Mouse (Mus musculus) limb, embryonic 12.5 days (tissue): ENCODE measurements around the gene Eloa. TPM values are rescaled to one million over a fixed set of nuclear protein-coding genes. Genes with fewer than 3 reads are reported as not detected.

ENCODE experiments used
- ATAC-seq: fragments of 200-750 bp; cut with Nextera tagmentation; 2 replicates; pipeline ENCODE4 v1.8.0; 2017; ENCODE audit warnings: low read depth, moderate TSS enrichment; ENCODE audit not compliant: insufficient number of reproducible peaks, insufficient read depth, low FRiP score, low TSS enrichment
- H3K27ac ChIP-seq: fragments of 300-500 bp; sonication (generic); 2 replicates; pipeline ENCODE4 v1.5.1; 2016; ENCODE audit warnings: mild to moderate bottlenecking, moderate library complexity
- H3K27me3 ChIP-seq: fragments of 300-500 bp; sonication (generic); 2 replicates; pipeline ENCODE4 v1.6.1; 2016; ENCODE audit warnings: mild to moderate bottlenecking, moderate library complexity
- H3K36me3 ChIP-seq: fragments of 300-500 bp; sonication (generic); 2 replicates; pipeline ENCODE4 v1.6.1; 2016; ENCODE audit warnings: mild to moderate bottlenecking, moderate library complexity
- H3K4me1 ChIP-seq: fragments of 300-500 bp; sonication (generic); replicated peaks from 2 replicates; pipeline ENCODE4 v1.6.1; 2016
- H3K4me2 ChIP-seq: fragments of 300-500 bp; sonication (generic); 2 replicates; pipeline ENCODE4 v1.6.1; 2016; ENCODE audit warnings: mild to moderate bottlenecking, moderate library complexity
- H3K4me3 ChIP-seq: fragments of 300-500 bp; sonication (generic); replicated peaks from 2 replicates; pipeline ENCODE4 v1.5.1; 2016; ENCODE audit warnings: mild to moderate bottlenecking
- H3K9ac ChIP-seq: fragments of 300-500 bp; sonication (generic); replicated peaks from 2 replicates; pipeline ENCODE4 v1.6.1; 2016; ENCODE audit warnings: mild to moderate bottlenecking, moderate library complexity
- H3K9me3 ChIP-seq: fragments of 300-500 bp; sonication (generic); 2 replicates; pipeline ENCODE4 v1.6.1; 2016; ENCODE audit warnings: mild to moderate bottlenecking, moderate library complexity
- WGBS: fragments of 180-500 bp; shearing (Covaris S2); methylation state at CpG from one replicate; pipeline ENCODE4 v1.1.7; 2016; 5-methylcytosine and 5-hydroxymethylcytosine counted together
- polyA plus RNA-seq: library from polyadenylated mRNA; unstranded; fragments of >200 nt; fragmentation: Nextera tagmentation; extraction: Ambion mirVana; gene quantifications from 2 replicates; pipeline ENCODE4 v1.2.1, GENCODE M21; 2016

The Eloa gene
- polyA plus RNA-seq, 1 experiment from 2014 or later, result 40.6 TPM

DNA sequence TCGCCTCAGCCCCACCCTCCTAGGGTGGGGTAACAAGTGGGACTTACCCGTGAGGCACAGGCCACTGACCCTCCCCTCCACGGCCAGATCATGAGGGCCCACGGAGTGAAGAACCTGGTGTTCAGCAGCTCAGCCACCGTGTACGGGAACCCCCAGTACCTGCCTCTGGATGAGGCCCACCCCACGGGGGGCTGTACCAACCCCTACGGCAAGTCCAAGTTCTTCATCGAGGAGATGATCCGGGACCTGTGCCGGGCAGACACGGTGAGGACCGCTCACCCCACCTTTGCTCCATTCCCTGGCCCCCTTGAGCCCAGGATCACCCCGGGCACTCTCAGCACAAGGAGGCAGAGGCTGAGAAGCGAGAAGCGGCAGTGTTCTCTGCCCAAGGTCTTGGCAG, 55.3 kb downstream of the Eloa start:
- Histone ChIP-seq H3K9ac (no peak overlapping the region), H3K4me1 (peaks cover 29% of the 10 kb centered on the region), H3K9me3 (no peaks in the 10 kb centered on the region), H3K4me2 (no peak overlapping the region), H3K27me3 (no peaks in the 10 kb centered on the region), H3K4me3 (no peak overlapping the region), H3K27ac (no peak overlapping the region), H3K36me3 (peaks cover 65% of the 10 kb centered on the region)
- ATAC-seq, result no peak
- 92% methylated on average over 16 of the region's 16 CpGs for WGBS

DNA sequence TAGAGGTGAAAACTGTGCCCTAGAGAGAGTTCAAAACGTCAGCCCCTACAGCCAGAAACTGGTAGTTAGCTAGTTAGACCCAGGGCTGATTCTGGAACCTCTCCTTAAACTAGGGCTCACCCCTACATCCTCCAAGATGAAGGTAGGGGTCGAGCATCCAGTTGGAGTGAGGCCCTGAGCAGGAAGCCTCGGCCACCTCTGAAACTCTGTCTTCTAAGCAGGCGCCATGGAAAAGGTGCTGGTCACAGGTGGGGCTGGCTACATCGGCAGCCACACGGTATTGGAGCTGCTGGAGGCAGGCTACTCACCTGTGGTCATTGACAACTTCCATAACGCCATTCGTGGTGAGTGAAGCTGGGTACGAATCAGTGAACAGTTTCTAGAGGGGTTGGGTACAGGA, 56.5 kb downstream of the Eloa start:
- H3K36me3 ChIP-seq, result peaks cover 61% of the 10 kb centered on the region
- H3K27ac ChIP-seq, result no peak overlapping the region
- no peak for ATAC-seq
- peak overlapping the region; percentile 89; the same call in 1 of the 2 replicates for H3K4me2 ChIP-seq
- no peaks in the 10 kb centered on the region for H3K27me3 ChIP-seq
- no peak overlapping the region for H3K9ac ChIP-seq
- no peak overlapping the region; the same call in 1 of the 2 replicates for H3K4me3 ChIP-seq
- H3K4me1 ChIP-seq, result peaks cover 21% of the 10 kb centered on the region
- WGBS, result 83% methylated on average over 9 of the region's 9 CpGs
- no peaks in the 10 kb centered on the region for H3K9me3 ChIP-seq

DNA sequence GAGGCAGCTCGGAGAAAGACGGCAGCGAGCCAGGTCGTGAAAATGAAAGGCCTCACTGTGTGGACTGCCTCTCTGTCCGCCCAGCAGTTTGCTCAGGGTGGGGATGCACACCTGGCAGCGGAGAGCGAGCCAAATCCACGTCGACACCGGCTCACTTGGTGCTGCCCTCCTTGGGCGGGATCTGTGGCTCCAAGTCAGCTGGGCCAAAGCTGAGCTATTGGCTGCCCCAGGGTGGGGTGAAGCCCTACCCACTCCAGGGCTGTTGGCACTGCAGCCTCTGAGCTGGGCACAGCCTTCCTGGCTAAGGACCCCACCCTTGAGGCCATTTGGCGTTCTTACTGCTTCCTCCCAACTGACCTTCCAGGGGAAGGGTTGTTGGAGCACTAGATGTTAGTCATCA, 57.1 kb downstream of the Eloa start:
- H3K36me3 ChIP-seq, result peaks cover 61% of the 10 kb centered on the region
- peak overlapping the region; percentile 8; the same call in 1 of the 2 replicates for H3K27ac ChIP-seq
- ATAC-seq, result no peak
- H3K27me3 ChIP-seq, result no peaks in the 10 kb centered on the region
- H3K9me3 ChIP-seq, result no peaks in the 10 kb centered on the region
- H3K4me2 ChIP-seq, result peak overlapping the region; percentile 89
- peak overlapping the region; percentile 58 for H3K4me3 ChIP-seq
- peak overlapping the region; percentile 72 for H3K9ac ChIP-seq
- H3K4me1 ChIP-seq, result peaks cover 21% of the 10 kb centered on the region
- 8% methylated on average over 12 of the region's 12 CpGs for WGBS

DNA sequence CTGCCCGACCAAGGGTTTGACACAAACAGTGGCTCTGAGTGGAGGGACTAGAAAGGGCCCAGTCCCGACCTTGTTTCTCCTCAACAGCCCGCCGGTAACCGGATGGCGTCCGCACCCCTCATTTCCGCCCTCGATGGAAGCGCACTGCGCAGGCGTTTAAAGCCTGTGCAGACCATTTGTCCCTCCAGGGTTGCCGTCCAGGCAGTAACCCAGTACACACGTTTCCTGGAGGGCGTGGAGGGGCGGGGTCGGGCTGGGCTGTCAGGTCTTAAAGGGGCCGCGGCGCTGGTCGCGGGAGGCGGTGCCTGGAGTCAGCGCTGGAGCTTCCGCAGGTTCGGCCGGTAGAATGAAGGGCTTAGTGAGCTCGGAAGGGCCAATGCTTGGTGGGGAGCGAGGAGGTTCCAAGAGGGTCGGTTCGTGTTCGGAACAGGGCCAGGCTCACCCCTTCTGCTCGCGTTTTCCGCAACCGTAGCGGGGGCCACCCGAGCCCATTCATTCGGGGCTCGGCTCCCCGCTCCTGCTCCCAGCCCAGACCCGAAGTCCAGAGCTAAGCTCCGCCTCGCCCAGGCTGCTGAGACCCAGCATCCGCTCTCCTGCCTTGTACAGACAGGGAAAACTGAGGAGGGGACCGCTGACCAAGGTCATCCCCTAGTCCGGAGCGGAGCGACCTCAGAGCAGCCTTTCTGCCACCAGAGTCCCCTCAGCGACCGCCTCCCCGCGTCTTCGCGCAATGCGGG, 57.9 kb downstream of the Eloa start, which contains the start of gene Gale:
Gale (plus strand) TSS at position 271 of the 737 bp plus-strand sequence.
- peaks cover 20% of the 10 kb centered on the region for H3K4me1 ChIP-seq
- peak within 1 kb of the TSS; percentile 58 for H3K4me3 ChIP-seq
- peak; percentile 87 for ATAC-seq
- no peaks in the 10 kb centered on the region for H3K9me3 ChIP-seq
- H3K27me3 ChIP-seq, result no peaks in the 10 kb centered on the region
- H3K27ac ChIP-seq, result peak within 1 kb of the TSS; percentile 88
- H3K9ac ChIP-seq, result peak within 1 kb of the TSS; percentile 73
- WGBS, result under 1% methylated on average over 56 of the region's 56 CpGs
- H3K4me2 ChIP-seq, result peak within 1 kb of the TSS; percentile 89
- H3K36me3 ChIP-seq, result peaks cover 61% of the 10 kb centered on the region

DNA sequence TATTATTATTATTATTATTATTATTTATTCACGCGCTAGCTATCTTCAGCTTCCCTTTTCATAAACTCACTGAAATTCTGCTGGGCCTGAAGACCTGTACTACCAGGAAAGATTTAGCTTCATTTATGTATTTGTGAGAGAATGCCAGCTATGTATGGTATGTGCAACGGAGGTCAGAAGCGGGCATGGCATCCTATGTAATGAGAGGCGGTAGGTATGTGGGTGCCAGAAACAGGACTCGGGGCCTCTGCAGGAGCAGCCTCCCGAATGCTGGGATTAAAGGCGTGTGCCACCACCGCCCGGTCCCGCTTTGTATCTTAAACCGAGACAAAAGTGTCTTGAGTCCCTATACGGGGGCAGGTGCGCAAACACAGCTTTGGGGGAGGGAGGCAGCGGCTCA, 58.6 kb downstream of the Eloa start:
- Histone ChIP-seq H3K27ac (peak overlapping the region; percentile 88), H3K27me3 (no peaks in the 10 kb centered on the region), H3K9ac (peak overlapping the region; percentile 73), H3K4me3 (peak overlapping the region; percentile 58), H3K36me3 (peaks cover 61% of the 10 kb centered on the region), H3K9me3 (no peaks in the 10 kb centered on the region), H3K4me1 (peaks cover 16% of the 10 kb centered on the region), H3K4me2 (peak overlapping the region; percentile 89)
- no peak for ATAC-seq
- WGBS, result 6% methylated on average over 15 of the region's 15 CpGs

DNA sequence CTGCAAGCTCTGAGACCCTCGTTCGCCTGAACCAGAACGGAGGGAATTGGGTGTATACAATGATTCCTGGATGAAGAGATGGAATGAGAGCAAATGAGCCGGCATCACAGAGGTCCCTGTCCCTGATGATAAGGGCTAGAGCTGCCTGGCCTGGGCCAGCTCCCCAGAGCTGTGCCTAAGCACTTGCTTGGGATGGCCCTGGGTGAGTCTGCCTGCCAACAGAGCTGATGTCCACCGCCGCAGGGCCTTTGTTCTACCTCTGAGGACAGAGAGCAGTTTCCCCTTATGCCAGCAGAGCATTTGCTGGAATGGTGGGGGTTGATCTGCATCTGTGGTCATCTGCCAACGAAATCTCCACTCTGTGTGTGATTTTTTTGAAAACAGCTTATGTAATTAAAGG, 59.4 kb downstream of the Eloa start:
- H3K9me3 ChIP-seq, result no peaks in the 10 kb centered on the region
- H3K27me3 ChIP-seq, result no peaks in the 10 kb centered on the region
- H3K36me3 ChIP-seq, result peaks cover 60% of the 10 kb centered on the region
- H3K27ac ChIP-seq, result no peak overlapping the region
- WGBS, result 89% methylated on average over 7 of the region's 7 CpGs
- H3K4me2 ChIP-seq, result no peak overlapping the region
- H3K4me1 ChIP-seq, result peaks cover 16% of the 10 kb centered on the region
- peak overlapping the region; percentile 58; the same call in 1 of the 2 replicates for H3K4me3 ChIP-seq
- no peak overlapping the region for H3K9ac ChIP-seq
- no peak for ATAC-seq

DNA sequence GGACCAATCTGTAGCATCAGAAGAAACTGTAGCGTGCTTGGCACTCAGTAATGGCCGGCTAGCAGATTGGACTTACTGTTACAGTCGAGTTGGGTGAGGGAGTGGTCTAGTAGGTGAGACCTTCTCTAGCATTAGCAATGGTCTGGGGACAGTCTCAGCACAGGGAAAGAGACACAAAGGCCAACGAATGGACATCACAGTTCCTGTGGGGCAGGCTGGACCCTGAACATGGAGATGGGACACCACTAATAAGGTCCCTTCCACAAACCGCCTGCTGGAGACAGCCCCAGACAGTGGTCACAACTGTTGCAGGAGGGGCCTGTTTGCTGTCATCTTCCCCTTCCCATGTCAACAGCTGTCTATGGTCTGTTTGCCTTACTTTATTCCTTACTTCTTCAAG, 59.9 kb downstream of the Eloa start:
- Histone ChIP-seq H3K9me3 (no peaks in the 10 kb centered on the region), H3K4me2 (no peak overlapping the region), H3K27ac (no peak overlapping the region), H3K4me3 (no peak overlapping the region), H3K36me3 (peaks cover 56% of the 10 kb centered on the region), H3K27me3 (no peaks in the 10 kb centered on the region), H3K4me1 (peaks cover 16% of the 10 kb centered on the region), H3K9ac (no peak overlapping the region; the same call in 1 of the 2 replicates)
- ATAC-seq, result no peak
- WGBS, result 87% methylated on average over 5 of the region's 5 CpGs

DNA sequence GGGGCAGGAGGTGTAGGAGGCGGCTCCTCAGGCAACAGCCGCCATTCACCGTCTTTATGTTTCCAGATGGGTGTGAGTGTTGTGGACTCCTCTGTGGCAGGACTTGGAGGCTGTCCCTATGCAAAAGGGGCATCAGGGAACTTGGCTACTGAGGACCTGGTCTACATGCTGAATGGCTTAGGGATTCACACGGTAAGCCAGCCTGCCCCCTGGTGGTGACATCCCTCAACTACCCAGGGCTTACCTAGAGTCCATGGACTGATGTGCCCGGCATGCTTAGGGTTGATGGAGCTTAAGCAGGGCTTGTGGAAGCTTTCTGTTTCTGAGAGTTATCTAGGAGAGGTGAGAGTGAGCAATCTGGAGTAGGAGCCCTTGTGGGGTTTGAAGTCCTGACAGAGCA, 60.8 kb downstream of the Eloa start:
- ATAC-seq, result no peak
- no peaks in the 10 kb centered on the region for H3K9me3 ChIP-seq

DNA sequence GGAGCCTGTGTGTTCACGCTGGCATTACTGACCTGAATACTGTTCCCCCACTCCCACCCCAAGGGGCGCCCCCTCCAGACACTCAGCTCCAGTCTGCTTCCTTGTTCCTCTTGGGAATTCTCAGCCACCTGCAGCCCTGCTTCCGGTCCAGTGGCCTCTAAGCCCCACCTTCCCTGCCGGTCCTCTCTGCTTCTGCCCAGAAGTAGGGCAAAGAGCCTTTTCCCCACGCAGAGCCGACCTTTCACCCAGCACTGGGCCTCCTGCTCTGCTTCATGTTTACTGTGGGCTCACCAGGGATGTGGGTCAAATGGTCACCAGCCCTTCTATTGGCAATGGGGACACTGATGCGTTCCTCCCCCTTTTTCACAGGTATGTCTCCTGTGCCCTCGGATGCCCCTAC, 63.2 kb downstream of the Eloa start:
- no peak overlapping the region for H3K9ac ChIP-seq
- ATAC-seq, result no peak
- 0 out of 2 replicates have a peak, but pooled peaks cover 6% of the 10 kb centered on the region for H3K4me1 ChIP-seq
- no peak overlapping the region for H3K27ac ChIP-seq
- 58% methylated on average over 8 of the region's 8 CpGs for WGBS
- no peak overlapping the region for H3K4me2 ChIP-seq
- H3K4me3 ChIP-seq, result no peak overlapping the region
- H3K36me3 ChIP-seq, result peaks cover 62% of the 10 kb centered on the region
- H3K9me3 ChIP-seq, result no peaks in the 10 kb centered on the region
- H3K27me3 ChIP-seq, result no peaks in the 10 kb centered on the region

More for the DNA sequence above, 60.8 kb downstream of the Eloa start:
- Histone ChIP-seq H3K4me2 (no peak overlapping the region), H3K27ac (no peak overlapping the region), H3K27me3 (no peaks in the 10 kb centered on the region), H3K36me3 (peaks cover 56% of the 10 kb centered on the region), H3K4me1 (peaks cover 16% of the 10 kb centered on the region), H3K4me3 (no peak overlapping the region), H3K9ac (0 out of 2 replicates have a peak overlapping the region, but pooled peaks have one; percentile 1)
- WGBS, result 22% methylated on average over 5 of the region's 5 CpGs

DNA sequence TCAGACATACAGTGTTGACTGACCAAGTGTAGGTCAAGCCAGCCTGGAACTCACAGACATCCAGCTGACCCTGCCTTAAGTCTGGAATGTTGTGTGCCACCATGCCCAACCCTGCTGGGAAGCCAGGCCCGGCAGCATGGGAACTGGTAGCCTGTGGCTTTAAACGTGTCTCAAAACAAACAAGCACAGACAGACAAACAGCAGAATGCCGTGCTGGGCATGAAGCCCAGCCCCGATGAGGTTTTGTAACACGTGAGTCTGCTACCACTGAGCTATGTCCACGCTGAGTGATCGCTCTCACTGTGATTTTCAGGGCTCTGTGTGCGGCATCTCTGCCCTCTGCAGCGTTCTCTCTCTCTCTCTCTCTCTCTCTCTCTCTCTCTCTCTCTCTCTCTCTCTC, 65.7 kb downstream of the Eloa start:
- Histone ChIP-seq H3K4me3 (no peak overlapping the region), H3K4me2 (no peak overlapping the region), H3K27ac (no peak overlapping the region), H3K9ac (no peak overlapping the region), H3K9me3 (0 out of 2 replicates have a peak, but pooled peaks cover 3% of the 10 kb centered on the region), H3K36me3 (peaks cover 71% of the 10 kb centered on the region), H3K4me1 (no peaks in the 10 kb centered on the region), H3K27me3 (no peaks in the 10 kb centered on the region)
- WGBS, result 87% methylated on average over 9 of the region's 9 CpGs
- ATAC-seq, result no peak

DNA sequence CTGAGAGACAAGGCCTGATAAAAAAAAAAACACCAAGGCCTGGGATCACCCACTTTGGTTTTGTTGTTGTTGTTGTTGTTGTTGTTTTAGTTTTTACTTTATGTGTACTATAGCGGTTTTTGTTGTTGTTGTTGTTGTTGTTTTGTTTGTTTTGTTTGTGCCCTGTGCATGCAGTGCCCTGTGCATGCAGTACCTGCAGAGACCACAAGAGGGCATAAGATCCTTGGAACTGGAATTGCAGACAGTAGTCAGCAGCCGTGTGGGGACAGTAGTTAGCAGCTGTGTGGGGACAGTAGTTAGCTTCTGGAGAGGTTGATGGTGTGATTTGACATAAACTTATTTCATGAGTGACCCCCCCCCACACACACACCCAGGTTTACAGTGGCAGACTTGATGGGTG, 67.3 kb downstream of the Eloa start:
- H3K9ac ChIP-seq, result no peak overlapping the region
- no peak overlapping the region for H3K27ac ChIP-seq
- H3K36me3 ChIP-seq, result peaks cover 65% of the 10 kb centered on the region
- no peak for ATAC-seq
- no peak overlapping the region for H3K4me3 ChIP-seq
- no peak overlapping the region for H3K4me2 ChIP-seq
- WGBS, result 14% methylated on average over 2 of the region's 2 CpGs
- 0 out of 2 replicates have a peak, but pooled peaks cover 3% of the 10 kb centered on the region for H3K9me3 ChIP-seq
- H3K4me1 ChIP-seq, result no peaks in the 10 kb centered on the region
- H3K27me3 ChIP-seq, result no peaks in the 10 kb centered on the region
